Comparison of ENCODE assay signal across 12 mouse cellular contexts in genomic region chr2:76970204-76970603, GRCm38 (mm10).
"Had no signal": no experiment of that assay in that cellular context is flagged by ENCODE, and none has a peak within 500 bp of the region (broad histone marks: within the 10 kb centered on the region; RNA-seq: fewer than 3 reads in every experiment).

No protein-coding gene starts in this region.

- H3K4me3 ChIP-seq: limb, embryonic 10.5 days; liver, embryonic 15.5 days; megakaryocyte, embryonic 14.5 days; midbrain, embryonic 12.5 days; neural tube, embryonic 12.5 days had no signal

- H3K27me3 ChIP-seq: liver, embryonic 15.5 days; megakaryocyte, embryonic 14.5 days; midbrain, embryonic 12.5 days; neural tube, embryonic 12.5 days had no signal

- H3K4me2 ChIP-seq: liver, embryonic 11.5 days; liver, embryonic 15.5 days; lung, embryonic 14.5 days; midbrain, embryonic 12.5 days; neural tube, embryonic 12.5 days had no signal

- H3K4me1 ChIP-seq: limb, embryonic 10.5 days; liver, embryonic 15.5 days; megakaryocyte, embryonic 14.5 days; midbrain, embryonic 12.5 days; neural tube, embryonic 12.5 days had no signal

- H3K9me3 ChIP-seq: limb, embryonic 10.5 days; liver, embryonic 15.5 days; megakaryocyte, embryonic 14.5 days; midbrain, embryonic 12.5 days; neural tube, embryonic 12.5 days had no signal

- H3K9ac ChIP-seq: liver, embryonic 15.5 days; lung, embryonic 14.5 days; midbrain, embryonic 12.5 days; neural tube, embryonic 12.5 days had no signal

- H3K27ac ChIP-seq: kidney, postnatal 0 days; limb, embryonic 10.5 days; liver, embryonic 15.5 days; midbrain, embryonic 12.5 days; neural tube, embryonic 12.5 days; stomach, postnatal 0 days had no signal

- H3K36me3 ChIP-seq: limb, embryonic 10.5 days; liver, embryonic 15.5 days; midbrain, embryonic 12.5 days; neural tube, embryonic 12.5 days had no signal

- DNase-seq: kidney, postnatal 4 days; lung, postnatal 10 days; lung, postnatal 4 days had no signal
